Mouse (Mus musculus): ENCODE data around the gene Fuom.

The Fuom gene

DNA sequence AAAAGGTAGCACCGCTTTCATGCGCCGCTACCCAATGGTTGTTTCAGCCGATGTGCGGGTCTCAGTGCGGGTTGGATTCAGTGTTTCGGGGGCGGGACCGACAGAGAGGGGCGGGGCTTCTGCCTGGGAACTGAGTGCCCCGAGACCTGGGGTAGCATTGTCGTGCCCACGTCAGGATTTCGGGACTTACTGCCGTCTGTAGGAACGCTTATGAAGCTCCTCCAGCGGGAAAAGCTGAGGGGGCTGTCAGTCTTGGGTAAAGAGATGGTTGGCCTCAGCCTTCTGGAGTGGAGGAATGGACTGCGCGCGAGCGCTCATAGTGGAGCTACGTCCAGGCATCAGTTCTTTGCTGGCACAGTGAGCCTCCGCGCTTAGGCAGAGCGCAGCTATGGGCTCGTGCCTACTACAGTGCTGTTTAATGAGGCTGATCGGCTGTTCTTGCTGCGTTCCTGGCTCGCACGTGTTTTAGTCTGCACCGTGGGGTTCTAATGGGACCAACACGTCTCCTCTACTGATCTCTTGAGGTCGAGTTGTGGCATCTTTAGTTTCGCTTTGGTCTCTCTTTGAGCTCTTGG is 53.0 kb downstream of the Fuom start:
- DNase-seq = peak; percentile 33

DNA sequence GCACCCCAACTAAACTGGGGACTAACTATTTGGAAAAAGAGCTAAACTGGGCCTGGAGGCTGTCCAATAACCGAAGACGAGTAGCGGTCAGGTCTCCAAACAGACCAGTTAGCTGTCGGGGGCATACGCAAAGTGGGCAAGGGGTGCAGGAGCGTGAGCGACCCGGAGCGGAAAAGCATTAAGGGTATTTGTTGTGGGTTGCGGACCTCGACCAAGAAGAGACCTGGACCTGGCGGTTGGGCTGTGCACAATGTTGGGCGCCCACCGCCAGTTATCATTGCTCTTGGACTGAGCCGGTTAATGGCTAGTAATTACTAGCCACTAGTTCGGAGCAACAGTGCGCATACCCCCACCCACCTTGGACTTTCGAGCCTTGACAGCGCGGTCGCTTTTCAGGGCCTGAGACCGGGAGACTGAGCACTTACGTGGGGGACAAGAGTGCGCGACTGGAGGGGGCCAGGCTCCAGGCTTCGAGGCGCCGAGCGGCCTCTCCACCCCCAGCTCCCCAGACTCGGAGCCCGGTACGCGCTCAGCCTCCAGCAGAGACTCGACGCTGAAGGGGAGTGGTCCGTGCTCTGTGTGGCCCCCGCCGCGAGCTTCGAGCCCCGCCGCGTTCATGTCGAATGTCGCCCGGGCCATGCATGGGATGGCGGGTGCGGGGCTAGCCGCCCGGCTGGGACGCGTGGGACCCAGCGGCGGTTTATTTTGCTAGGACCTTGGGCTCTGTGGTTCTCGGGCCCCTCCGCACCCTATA is 53.7 kb downstream of the Fuom start, which contains the start of gene Msx3:
Gene Msx3, minus strand, starts transcription at position 729 of the 754 bp plus-strand sequence.
- no peak for DNase-seq

DNA sequence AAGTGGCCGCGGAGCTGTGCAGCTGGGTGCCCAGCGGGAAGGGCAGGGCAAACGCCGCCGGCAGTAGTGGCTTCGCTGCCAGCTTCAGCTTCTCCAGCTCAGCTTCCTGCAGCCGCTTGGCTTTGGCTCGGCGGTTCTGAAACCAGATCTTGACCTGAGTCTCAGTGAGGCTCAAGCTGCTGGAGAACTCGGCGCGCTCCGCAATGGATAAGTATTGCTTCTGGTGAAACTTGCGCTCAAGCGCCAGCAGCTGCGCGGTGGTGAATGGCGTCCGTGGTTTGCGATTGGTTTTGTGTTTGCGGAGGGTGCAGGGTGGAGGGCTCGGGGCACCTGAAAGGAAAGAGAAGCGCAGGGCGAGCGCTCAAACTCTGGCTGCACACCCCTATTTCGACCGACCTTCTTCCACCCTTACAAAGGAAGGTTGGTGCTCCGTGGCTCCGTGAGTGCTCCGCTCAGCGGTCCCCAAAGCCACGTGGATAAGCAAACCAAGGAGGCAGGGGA is 54.4 kb downstream of the Fuom start:
- peak; percentile 7 for DNase-seq
